Mouse (Mus musculus): ENCODE results near the gene Rel. TPM values are rescaled to one million over a fixed set of nuclear protein-coding genes. Genes with fewer than 3 reads are reported as not detected.
A peak's percentile ranks its signal among the peaks of the same experiment; 100 is the strongest.
"Not testable (repeated sequence)": the region's sequence is repeated elsewhere in the genome, so short reads cannot be mapped to it uniquely, and the experiment has no call there.

Rel gene
- 0.41 and 0.60 TPM in 2 replicates for polyA plus RNA-seq (2015; fragmentation: Nextera tagmentation; extraction: Ambion mirVana)

DNA sequence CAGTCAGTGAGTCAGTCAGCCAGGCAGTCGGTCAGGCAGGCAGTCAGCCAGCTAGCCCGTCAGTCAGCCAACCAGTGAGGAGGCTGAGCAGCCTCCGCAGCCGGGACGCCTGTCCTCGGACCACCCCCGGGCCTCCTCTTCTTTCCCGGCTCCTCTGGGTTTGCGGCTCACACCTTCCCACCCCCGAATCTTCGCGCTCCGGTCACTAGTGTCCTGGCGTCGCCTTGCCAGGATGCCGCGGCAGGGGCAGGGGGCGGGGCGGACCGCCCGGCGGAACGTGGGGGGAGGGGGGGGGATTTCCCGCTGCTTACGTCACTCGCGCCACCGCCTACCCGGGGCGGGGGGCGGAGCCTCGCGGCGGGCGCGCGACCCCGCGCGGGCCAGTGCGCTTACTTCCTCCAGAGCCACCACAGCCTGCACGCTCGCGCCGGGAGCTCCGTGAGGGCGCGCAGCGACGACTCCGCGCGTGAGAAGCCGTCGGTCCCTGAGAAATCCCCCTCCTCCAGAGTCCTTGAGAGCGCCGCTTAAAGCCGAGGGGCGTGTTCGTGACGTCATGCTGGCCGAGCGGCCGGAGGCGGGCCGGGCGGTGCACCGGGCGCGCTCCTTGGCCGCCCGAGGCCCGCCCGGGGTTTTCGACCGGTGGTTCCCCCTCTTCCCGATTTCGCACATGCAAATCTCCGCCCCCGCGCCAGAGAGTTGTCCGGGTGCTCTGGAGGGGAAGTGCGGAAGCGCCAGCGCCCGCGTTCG, at the start of gene Rel:
Gene Rel, minus strand, starts transcription at position 211 of the 747 bp plus-strand sequence.
- no peaks in the 10 kb centered on the region for H3K9me3 ChIP-seq
- peaks cover 9% of the 10 kb centered on the region; the same call in 1 of the 2 replicates for H3K27me3 ChIP-seq
- H3K4me2 ChIP-seq: peak within 1 kb of the TSS; percentile 65
- peak within 1 kb of the TSS; percentile 60 for H3K9ac ChIP-seq
- H3K27ac ChIP-seq (replicated peaks): peak within 1 kb of the TSS; percentile 87
- no peaks in the 10 kb centered on the region for H3K36me3 ChIP-seq
- peak; percentile 96 for ATAC-seq (ENCODE audit: low FRiP score, low read depth)
- H3K4me1 ChIP-seq (replicated peaks): peaks cover 10% of the 10 kb centered on the region
- WGBS: under 1% methylated on average over 68 of the region's 88 CpGs
- peak within 1 kb of the TSS; percentile 71 for H3K4me3 ChIP-seq

GRCm38 (mm10) chr11:23818745-23819144, 48.0 kb upstream of the Rel start:
- no peak overlapping the region for H3K4me3 ChIP-seq
- no peak overlapping the region for H3K4me2 ChIP-seq
- no peak for ATAC-seq (ENCODE audit: low FRiP score, low read depth)
- no peak overlapping the region for H3K27ac ChIP-seq (replicated peaks)
- no peaks in the 10 kb centered on the region for H3K36me3 ChIP-seq
- no peak overlapping the region for H3K9ac ChIP-seq
- H3K4me1 ChIP-seq (replicated peaks): no peaks in the 10 kb centered on the region
- no peaks in the 10 kb centered on the region for H3K9me3 ChIP-seq
- H3K27me3 ChIP-seq: no peaks in the 10 kb centered on the region
- 88% methylated on average over 1 of the region's 1 CpGs for WGBS

DNA sequence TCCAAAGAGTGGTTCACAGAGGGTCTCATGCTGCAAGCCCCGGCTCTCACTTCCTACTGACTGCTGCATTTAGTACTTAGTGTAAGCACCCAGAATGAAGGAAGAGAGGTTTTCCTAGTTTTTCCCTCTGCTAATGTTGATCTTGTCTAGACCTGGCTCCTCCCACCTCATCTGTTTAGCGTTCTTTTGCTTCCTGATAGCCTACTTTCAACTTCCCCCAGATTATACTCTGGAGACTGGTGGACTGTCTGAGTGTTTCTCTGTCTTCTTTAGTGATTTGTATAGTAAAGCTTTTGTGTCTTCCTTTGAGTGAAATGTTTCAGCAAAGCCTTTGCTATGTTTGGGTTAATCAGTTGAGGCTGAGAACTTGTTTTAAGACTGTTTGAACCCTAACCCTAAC, 40.0 kb upstream of the Rel start:
- Histone ChIP-seq H3K4me3 (no peak overlapping the region), H3K9ac (no peak overlapping the region), H3K4me2 (no peak overlapping the region), H3K27me3 (no peaks in the 10 kb centered on the region), H3K4me1 (replicated peaks) (no peaks in the 10 kb centered on the region), H3K9me3 (no peaks in the 10 kb centered on the region), H3K27ac (replicated peaks) (no peak overlapping the region), H3K36me3 (no peaks in the 10 kb centered on the region)
- 70% methylated on average over 2 of the region's 2 CpGs for WGBS
- ATAC-seq (ENCODE audit: low FRiP score, low read depth): no peak

- Histone ChIP-seq H3K9ac (no peak overlapping the region), H3K4me2 (no peak overlapping the region), H3K4me3 (no peak overlapping the region), H3K36me3 (no peaks in the 10 kb centered on the region), H3K27ac (replicated peaks) (no peak overlapping the region), H3K4me1 (replicated peaks) (no peaks in the 10 kb centered on the region), H3K27me3 (no peaks in the 10 kb centered on the region), H3K9me3 (no peaks in the 10 kb centered on the region)
- no peak for ATAC-seq (ENCODE audit: low FRiP score, low read depth)
- WGBS: 72% methylated on average over 3 of the region's 3 CpGs
These were observed 34.9 kb upstream of the Rel start for GRCm38 (mm10) chr11:23805716-23806115.

GRCm38 (mm10) chr11:23803136-23803535, 32.4 kb upstream of the Rel start:
- no peak overlapping the region for H3K9ac ChIP-seq
- no peak overlapping the region for H3K27ac ChIP-seq (replicated peaks)
- no peaks in the 10 kb centered on the region for H3K36me3 ChIP-seq
- H3K4me1 ChIP-seq (replicated peaks): no peaks in the 10 kb centered on the region
- 90% methylated on average over 7 of the region's 7 CpGs for WGBS
- H3K27me3 ChIP-seq: no peaks in the 10 kb centered on the region
- H3K4me3 ChIP-seq: no peak overlapping the region
- no peaks in the 10 kb centered on the region for H3K9me3 ChIP-seq
- no peak for ATAC-seq (ENCODE audit: low FRiP score, low read depth)
- H3K4me2 ChIP-seq: no peak overlapping the region

DNA sequence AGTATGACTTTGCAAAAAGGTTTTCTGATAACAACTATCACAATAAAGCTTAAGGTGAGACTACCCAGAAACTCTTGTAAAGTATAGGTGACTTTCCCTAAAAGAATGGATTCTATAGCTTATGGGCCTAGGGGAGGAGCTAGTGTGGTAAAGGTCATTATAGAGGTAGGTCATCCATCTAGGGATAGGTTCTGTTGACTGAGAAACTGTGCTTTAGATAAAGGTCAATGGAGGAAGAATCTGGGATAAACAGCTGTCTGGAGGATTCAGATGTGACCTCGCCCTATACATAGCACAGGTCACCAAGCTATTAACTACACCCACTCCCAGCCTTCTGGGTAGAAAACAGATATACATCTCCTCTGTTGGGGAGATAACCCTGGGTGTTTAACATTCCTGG, 31.5 kb upstream of the Rel start:
- Histone ChIP-seq H3K9me3 (no peaks in the 10 kb centered on the region), H3K4me2 (no peak overlapping the region), H3K4me3 (no peak overlapping the region), H3K9ac (no peak overlapping the region), H3K4me1 (replicated peaks) (no peaks in the 10 kb centered on the region), H3K27ac (replicated peaks) (no peak overlapping the region), H3K36me3 (no peaks in the 10 kb centered on the region), H3K27me3 (no peaks in the 10 kb centered on the region)
- ATAC-seq (ENCODE audit: low FRiP score, low read depth): no peak
- WGBS: 100% methylated on average over 1 of the region's 1 CpGs

DNA sequence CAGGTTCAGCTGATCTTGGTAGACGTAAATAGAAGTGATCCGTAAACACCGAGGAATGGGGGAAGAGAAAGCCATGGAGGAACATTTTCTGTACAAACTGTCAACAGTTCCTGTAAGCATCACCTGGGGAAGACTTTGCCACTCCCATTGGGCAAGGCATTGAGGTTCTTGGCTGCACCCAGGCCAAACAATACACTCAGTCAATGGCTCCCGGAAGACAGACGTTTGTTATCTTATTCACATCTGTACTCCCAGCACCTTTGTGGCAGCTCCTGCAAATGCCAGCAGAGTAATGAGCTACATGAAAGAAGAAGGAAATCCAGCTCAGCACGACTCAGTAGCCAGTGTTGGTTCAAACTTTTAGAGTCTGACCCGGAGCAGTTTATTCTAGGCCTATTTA, 31.1 kb upstream of the Rel start:
- Histone ChIP-seq H3K4me3 (no peak overlapping the region), H3K4me1 (replicated peaks) (no peaks in the 10 kb centered on the region), H3K27ac (replicated peaks) (no peak overlapping the region), H3K4me2 (no peak overlapping the region), H3K36me3 (no peaks in the 10 kb centered on the region), H3K27me3 (no peaks in the 10 kb centered on the region), H3K9ac (no peak overlapping the region), H3K9me3 (no peaks in the 10 kb centered on the region)
- WGBS: 80% methylated on average over 7 of the region's 7 CpGs
- ATAC-seq (ENCODE audit: low FRiP score, low read depth): no peak

- H3K4me3 ChIP-seq; H3K36me3 ChIP-seq; H3K27me3 ChIP-seq; H3K4me1 ChIP-seq (replicated peaks); H3K27ac ChIP-seq (replicated peaks); H3K9me3 ChIP-seq; H3K9ac ChIP-seq; H3K4me2 ChIP-seq; ATAC-seq (ENCODE audit: low FRiP score, low read depth): not testable (repeated sequence)
- 91% methylated on average over 5 of the region's 5 CpGs for WGBS
These were observed 12.9 kb upstream of the Rel start for GRCm38 (mm10) chr11:23783677-23784076.

- Histone ChIP-seq H3K36me3 (no peaks in the 10 kb centered on the region), H3K4me2 (no peak overlapping the region), H3K27ac (replicated peaks) (no peak overlapping the region), H3K9me3 (no peaks in the 10 kb centered on the region), H3K9ac (no peak overlapping the region), H3K4me3 (no peak overlapping the region), H3K4me1 (replicated peaks) (no peaks in the 10 kb centered on the region), H3K27me3 (no peaks in the 10 kb centered on the region)
- ATAC-seq (ENCODE audit: low FRiP score, low read depth): no peak
- 86% methylated on average over 5 of the region's 5 CpGs for WGBS
These were observed 12.3 kb upstream of the Rel start for GRCm38 (mm10) chr11:23783085-23783484.

DNA sequence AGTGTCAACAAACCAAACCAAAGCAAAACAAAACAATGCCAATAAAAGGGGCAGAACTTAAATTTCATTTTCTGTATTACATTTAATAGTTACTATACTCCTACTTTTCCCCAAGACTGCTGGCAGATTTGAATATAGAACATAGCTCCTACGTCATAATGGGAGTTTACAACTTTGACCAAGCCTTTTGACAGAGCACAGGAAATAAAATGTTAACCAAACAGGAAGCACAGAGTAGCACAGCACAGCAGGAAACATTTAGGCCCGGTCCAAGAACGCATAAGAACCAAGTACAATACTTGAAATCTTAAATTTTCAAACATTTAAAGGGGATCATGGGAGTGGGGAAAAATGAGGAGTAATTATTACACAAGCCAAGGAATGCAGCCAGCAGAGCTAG, 11.3 kb upstream of the Rel start:
- ATAC-seq (ENCODE audit: low FRiP score, low read depth): no peak
- Histone ChIP-seq H3K4me3 (no peak overlapping the region), H3K27ac (replicated peaks) (no peak overlapping the region), H3K4me2 (no peak overlapping the region), H3K9ac (no peak overlapping the region), H3K27me3 (no peaks in the 10 kb centered on the region), H3K36me3 (no peaks in the 10 kb centered on the region), H3K9me3 (no peaks in the 10 kb centered on the region), H3K4me1 (replicated peaks) (no peaks in the 10 kb centered on the region)
- WGBS: 78% methylated on average over 3 of the region's 3 CpGs

DNA sequence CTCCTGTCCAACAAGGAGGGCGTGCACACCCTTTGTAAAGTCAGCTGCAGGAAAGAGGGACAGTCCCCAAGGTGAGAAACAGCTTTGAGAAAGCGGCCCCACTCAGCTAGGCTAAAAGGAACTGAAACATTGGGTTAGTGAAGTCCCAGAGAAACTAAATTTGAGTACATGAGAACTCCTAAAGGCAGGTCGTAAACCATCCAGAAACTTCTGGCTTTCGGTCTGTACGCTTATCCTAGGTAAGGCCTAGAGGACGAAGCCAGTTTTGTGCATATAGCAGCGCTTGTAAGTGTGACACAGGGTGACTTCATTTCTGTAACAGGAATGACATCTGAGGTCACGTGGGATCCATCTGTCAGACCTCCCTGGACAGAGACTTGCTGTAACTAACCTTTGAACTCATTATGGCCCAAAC, 8.0 kb upstream of the Rel start:
- no peak overlapping the region for H3K27ac ChIP-seq (replicated peaks)
- no peak overlapping the region for H3K4me3 ChIP-seq
- ATAC-seq (ENCODE audit: low FRiP score, low read depth): no peak
- H3K27me3 ChIP-seq: no peaks in the 10 kb centered on the region
- no peak overlapping the region for H3K4me2 ChIP-seq
- H3K36me3 ChIP-seq: no peaks in the 10 kb centered on the region
- no peak overlapping the region for H3K9ac ChIP-seq
- H3K9me3 ChIP-seq: no peaks in the 10 kb centered on the region
- WGBS: 91% methylated on average over 8 of the region's 8 CpGs
- H3K4me1 ChIP-seq (replicated peaks): no peaks in the 10 kb centered on the region

DNA sequence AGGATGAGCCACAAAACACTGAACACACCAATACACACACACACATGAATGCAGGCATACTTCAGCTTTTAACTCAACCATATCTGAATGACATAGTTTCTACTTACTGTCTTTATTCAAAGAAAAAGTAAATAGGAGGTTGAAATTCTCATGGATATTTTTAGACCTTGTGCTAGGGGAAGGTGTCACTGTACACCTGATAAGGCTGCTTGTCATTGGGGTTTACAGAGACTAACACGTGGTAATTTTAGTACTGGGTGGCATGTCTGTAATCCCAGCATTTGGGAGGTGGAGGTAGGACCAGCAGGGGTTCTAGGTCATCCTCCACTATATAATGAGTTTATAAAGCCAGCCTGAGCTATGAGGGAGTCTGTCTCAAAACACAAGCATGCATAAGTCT, 1.7 kb upstream of the Rel start:
- Histone ChIP-seq H3K36me3 (no peaks in the 10 kb centered on the region), H3K4me1 (replicated peaks) (peaks cover 10% of the 10 kb centered on the region), H3K9me3 (no peaks in the 10 kb centered on the region), H3K4me2 (no peak overlapping the region), H3K27ac (replicated peaks) (no peak overlapping the region), H3K27me3 (peaks cover 9% of the 10 kb centered on the region; the same call in 1 of the 2 replicates), H3K9ac (no peak overlapping the region), H3K4me3 (no peak overlapping the region)
- 47% methylated on average over 1 of the region's 1 CpGs for WGBS
- ATAC-seq (ENCODE audit: low FRiP score, low read depth): no peak

Measured in hindbrain, embryonic 15.5 days (tissue).